Mouse (Mus musculus): Measurements from ENCODE around the gene Grk5.

DNA sequence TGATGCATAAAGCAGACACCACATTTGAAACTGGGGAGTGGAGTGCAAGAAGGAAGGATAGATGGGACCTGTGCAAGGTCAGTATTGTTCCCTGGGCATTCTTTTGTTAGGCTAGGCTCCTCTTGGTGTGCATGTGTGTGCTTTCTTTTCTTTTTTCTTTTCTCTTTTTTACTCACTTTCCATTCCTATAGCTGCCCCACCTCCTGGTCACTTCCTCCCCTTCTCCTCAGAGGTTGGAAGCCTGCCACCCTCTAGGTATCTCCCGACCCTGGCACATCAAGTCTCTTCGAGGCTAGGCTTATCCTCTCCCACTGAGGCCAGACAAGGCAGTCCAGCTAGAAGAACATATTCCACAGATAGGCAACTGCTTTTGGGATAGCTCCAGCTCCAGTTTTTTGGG is 22.1 kb downstream of the Grk5 start:
- TF ChIP-seq POLR2A (IDR thresholded peaks at IDR 0.05; ENCODE audit: low read depth, low read length) (no peak), CTCF (IDR thresholded peaks at IDR 0.05; ENCODE audit: extremely low read depth, insufficient read length, insufficient replicate concordance, low read depth, low read length) (no peak)

Measured in small intestine, adult 2 months (tissue).